Mouse (Mus musculus) liver, embryonic 14.5 days (tissue): Measurements from ENCODE around the gene Dnah11. TPM values are rescaled to one million over a fixed set of nuclear protein-coding genes. Genes with fewer than 3 reads are reported as not detected.

Source experiments
- ATAC-seq: fragments of 200-750 bp; cut with Nextera tagmentation; 2 replicates; pipeline ENCODE4 v1.8.0; 2017; ENCODE audit warnings: moderate number of reproducible peaks, mild to moderate bottlenecking, moderate library complexity; ENCODE audit not compliant: insufficient read depth
- DNase-seq, 3 experiments: peaks; one replicate each; pipeline ENCODE4 v3.0.0-alpha.2; 2012 to 2013; ENCODE audit warnings: low read depth in 3 of 3, low spot score in 3 of 3
- H3K27ac ChIP-seq: fragments of 300-500 bp; sonication (generic); 2 replicates; pipeline ENCODE4 v1.5.1; 2014; ENCODE audit warnings: moderate library complexity, mild to moderate bottlenecking, control low read depth, inconsistent platforms
- H3K27me3 ChIP-seq: fragments of 300-500 bp; sonication (generic); 2 replicates; pipeline ENCODE4 v1.6.1; 2014; ENCODE audit warnings: mild to moderate bottlenecking, low read length, moderate library complexity; ENCODE audit not compliant: control insufficient read depth, insufficient read depth
- H3K36me3 ChIP-seq: fragments of 300-500 bp; sonication (generic); replicated peaks from 2 replicates; pipeline ENCODE4 v1.6.1; 2014; ENCODE audit warnings: low read depth; ENCODE audit not compliant: control insufficient read depth, insufficient read depth
- H3K4me1 ChIP-seq, 2 experiments: fragments of 200-500 bp in 1 of 2; fragments of 300-500 bp in 1 of 2; sonication (generic) in 1 of 2; replicated peaks; 2 replicates each; pipeline ENCODE4 v1.6.1; 2012 to 2014; ENCODE audit warnings: antibody characterized with exemption in 1 of 2, inconsistent platforms in 1 of 2, low read length in 1 of 2; ENCODE audit not compliant: control insufficient read depth in 2 of 2, insufficient read depth in 2 of 2
- H3K4me2 ChIP-seq: fragments of 300-500 bp; sonication (generic); 2 replicates; pipeline ENCODE4 v1.6.1; 2014; ENCODE audit warnings: low read depth, mild to moderate bottlenecking, control low read depth, moderate library complexity
- H3K4me3 ChIP-seq, 2 experiments: fragments of 200-500 bp in 1 of 2; fragments of 300-500 bp in 1 of 2; sonication (generic) in 1 of 2; 2 replicates each; pipeline ENCODE4 v1.5.1; 2012 to 2014; ENCODE audit warnings: low read depth in 2 of 2, low read length in 2 of 2, mild to moderate bottlenecking in 2 of 2, control low read depth in 1 of 2, inconsistent platforms in 1 of 2, moderate library complexity in 1 of 2; ENCODE audit not compliant: insufficient read depth in 1 of 2
- H3K9ac ChIP-seq: fragments of 300-500 bp; sonication (generic); replicated peaks from 2 replicates; pipeline ENCODE4 v1.6.1; 2014; ENCODE audit warnings: mild to moderate bottlenecking, control low read depth, moderate library complexity
- H3K9me3 ChIP-seq: fragments of 300-500 bp; sonication (generic); 2 replicates; pipeline ENCODE4 v1.6.1; 2016; ENCODE audit warnings: low read length, mixed read lengths; ENCODE audit not compliant: control insufficient read depth
- CTCF ChIP-seq: IDR thresholded peaks from 2 replicates; pipeline ENCODE4 v1.5.1; 2016; ENCODE audit warnings: antibody characterized with exemption, low read depth, control low read depth
- EP300 ChIP-seq: IDR thresholded peaks from 2 replicates; pipeline ENCODE4 v1.6.1; 2016; ENCODE audit warnings: antibody characterized with exemption, low read depth
- WGBS: fragments of 180-500 bp; shearing (Covaris S2); extraction: QIAGEN DNeasy Blood & Tissue Kit; methylation state at CpG from one replicate; pipeline ENCODE4 v1.1.7; 2014; ENCODE audit not compliant: insufficient replicate concordance; 5-methylcytosine and 5-hydroxymethylcytosine counted together
- polyA plus RNA-seq, 2 experiments: library from polyadenylated mRNA; depleted of rRNA in 1 of 2; stranded (reverse) in 1 of 2; unstranded in 1 of 2; fragments of >200 nt; fragmentation: Nextera tagmentation in 1 of 2; extraction: Ambion mirVana in 1 of 2; gene quantifications; 2 replicates each; pipeline versions ENCODE4 v1.2.1 to v1.2.3; 2012 to 2014

Dnah11 gene
- polyA plus RNA-seq, 2 experiments, result 0.06 to 0.26 TPM

DNA sequence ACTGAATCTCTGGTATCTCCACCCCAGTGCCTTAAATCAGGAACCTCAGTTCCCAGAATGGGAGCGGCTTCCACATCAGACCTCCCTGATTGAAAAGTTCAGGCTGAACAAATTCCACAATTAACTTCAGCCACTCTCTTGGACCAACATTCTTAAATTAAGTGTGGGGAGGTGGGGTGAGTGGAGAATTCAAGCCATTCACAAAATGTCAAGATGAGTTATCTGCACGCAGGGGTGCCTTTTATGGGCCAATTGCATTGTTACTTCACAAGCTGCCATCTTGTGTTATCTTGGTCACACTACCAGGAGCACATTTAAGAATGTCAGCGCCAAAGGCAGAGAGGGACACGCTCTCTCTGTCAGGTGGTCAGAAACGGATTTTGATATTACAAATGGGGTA is 99.1 kb downstream of the Dnah11 start:
- H3K9me3 ChIP-seq, result no peaks in the 10 kb centered on the region
- no peak for ATAC-seq
- 59% methylated on average over 5 of the region's 5 CpGs for WGBS
- no peak for DNase-seq
- H3K4me3 ChIP-seq, result no peak overlapping the region
- H3K36me3 ChIP-seq, result no peaks in the 10 kb centered on the region
- H3K4me2 ChIP-seq, result no peak overlapping the region
- H3K27me3 ChIP-seq, result no peaks in the 10 kb centered on the region
- H3K27ac ChIP-seq, result no peak overlapping the region
- TF ChIP-seq CTCF, result no peak
- H3K9ac ChIP-seq, result no peak overlapping the region
- H3K4me1 ChIP-seq, result no peaks in the 10 kb centered on the region

DNA sequence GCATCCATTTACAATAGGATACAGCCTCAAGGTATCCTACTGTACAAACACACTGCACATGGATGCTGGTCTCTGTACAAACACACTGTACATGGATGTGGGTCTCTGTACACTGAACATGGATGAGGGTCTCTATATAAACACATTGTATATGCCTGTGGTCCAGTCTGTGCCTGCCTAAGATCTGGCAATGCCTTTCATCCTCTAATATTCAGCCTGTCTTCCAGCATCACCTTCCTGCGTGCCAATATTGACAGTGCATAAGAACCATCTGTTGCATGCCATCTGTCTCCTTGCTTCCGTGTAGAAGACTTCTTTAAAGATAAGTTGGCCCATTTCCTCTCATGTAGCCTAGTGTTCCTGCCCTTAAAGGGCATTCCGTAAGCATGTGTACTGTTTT is 100.6 kb downstream of the Dnah11 start:
- WGBS, result 58% methylated on average over 3 of the region's 3 CpGs

DNA sequence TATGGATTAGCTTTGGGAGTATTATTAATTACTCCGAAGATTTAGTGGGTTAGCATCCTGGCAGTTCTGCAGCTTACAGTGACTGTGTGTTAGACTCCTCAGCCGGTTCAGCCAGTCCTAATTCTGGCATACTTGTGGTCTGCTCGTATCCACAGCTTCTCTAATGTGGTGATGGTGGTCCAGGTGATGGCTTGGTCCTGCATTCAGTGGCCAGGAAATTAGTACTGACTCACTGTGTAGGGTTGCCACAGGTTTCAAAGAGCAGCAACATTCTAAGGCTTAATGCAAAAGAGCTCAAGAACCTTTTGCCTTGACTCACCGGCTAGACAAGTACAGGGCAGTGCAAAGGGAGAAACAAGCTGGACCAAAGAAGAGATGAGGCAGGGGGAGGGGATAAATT is 103.9 kb downstream of the Dnah11 start:
- 46% methylated on average over 4 of the region's 4 CpGs for WGBS
- DNase-seq (no peak), ATAC-seq (no peak)
- H3K27me3 ChIP-seq, result no peaks in the 10 kb centered on the region
- no peak overlapping the region for H3K4me2 ChIP-seq
- no peaks in the 10 kb centered on the region for H3K4me1 ChIP-seq
- H3K9me3 ChIP-seq, result no peaks in the 10 kb centered on the region
- TF ChIP-seq EP300 (no peak), CTCF (no peak)
- no peak overlapping the region for H3K4me3 ChIP-seq
- H3K27ac ChIP-seq, result no peak overlapping the region
- H3K36me3 ChIP-seq, result no peaks in the 10 kb centered on the region
- H3K9ac ChIP-seq, result no peak overlapping the region

More for the DNA sequence above, 100.6 kb downstream of the Dnah11 start:
- Histone ChIP-seq H3K27me3 (no peaks in the 10 kb centered on the region), H3K4me3 (no peak overlapping the region), H3K27ac (no peak overlapping the region), H3K4me2 (no peak overlapping the region), H3K4me1 (no peaks in the 10 kb centered on the region), H3K36me3 (no peaks in the 10 kb centered on the region), H3K9ac (no peak overlapping the region), H3K9me3 (no peaks in the 10 kb centered on the region)
- TF ChIP-seq EP300 (no peak), CTCF (no peak)
- ATAC-seq, result no peak
- DNase-seq, result no peak

DNA sequence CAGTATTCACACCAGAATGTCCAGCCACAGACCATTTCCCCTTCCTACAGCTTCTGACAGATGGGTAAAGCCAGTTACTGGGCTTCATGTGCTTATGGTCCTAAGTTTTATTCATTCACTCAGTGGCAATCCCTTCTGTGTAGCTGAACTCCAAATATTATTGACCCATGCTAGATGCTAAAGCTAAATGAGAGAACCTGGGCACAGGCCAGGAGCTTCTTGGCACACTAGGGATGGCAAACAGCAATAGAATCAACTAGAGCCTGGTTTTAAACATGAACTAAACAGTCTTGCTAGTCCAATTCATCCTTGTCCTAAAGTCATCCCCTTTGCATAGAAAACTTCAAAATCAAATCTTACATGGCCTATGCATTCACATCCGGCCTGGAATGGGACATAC is 113.6 kb downstream of the Dnah11 start:
- no peak overlapping the region for H3K4me3 ChIP-seq
- no peak overlapping the region for H3K9ac ChIP-seq
- DNase-seq, result no peak
- WGBS, result 43% methylated on average over 1 of the region's 1 CpGs
- no peak overlapping the region for H3K27ac ChIP-seq
- H3K4me1 ChIP-seq, result no peaks in the 10 kb centered on the region
- no peak overlapping the region for H3K4me2 ChIP-seq
- no peak for TF ChIP-seq EP300
- TF ChIP-seq CTCF, result no peak
- H3K36me3 ChIP-seq, result no peaks in the 10 kb centered on the region
- no peaks in the 10 kb centered on the region for H3K27me3 ChIP-seq
- no peak for ATAC-seq
- H3K9me3 ChIP-seq, result no peaks in the 10 kb centered on the region

DNA sequence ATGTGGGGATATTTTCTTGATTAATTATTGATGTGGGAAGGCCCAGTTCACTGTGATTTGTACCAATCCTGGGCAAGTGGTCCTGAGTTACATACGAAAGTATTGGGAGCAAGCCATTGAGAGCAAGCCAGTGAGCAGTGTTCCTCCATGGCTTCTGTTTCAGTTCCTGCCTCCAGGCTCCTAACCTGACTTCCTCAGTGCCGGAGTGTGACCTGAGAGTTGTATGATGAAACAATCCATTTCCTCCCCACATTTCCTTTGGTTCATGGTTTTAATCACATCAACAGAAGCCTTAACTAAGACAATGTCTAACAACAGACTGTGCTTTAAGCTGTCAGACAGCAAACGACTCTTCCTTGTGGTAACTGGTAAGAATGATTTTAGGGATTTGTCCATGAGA is 114.0 kb downstream of the Dnah11 start:
- 52% methylated on average over 3 of the region's 3 CpGs for WGBS
- ATAC-seq, result no peak
- Histone ChIP-seq H3K27ac (no peak overlapping the region), H3K9ac (no peak overlapping the region), H3K27me3 (no peaks in the 10 kb centered on the region), H3K4me2 (no peak overlapping the region), H3K36me3 (no peaks in the 10 kb centered on the region), H3K4me1 (no peaks in the 10 kb centered on the region), H3K9me3 (no peaks in the 10 kb centered on the region), H3K4me3 (no peak overlapping the region)
- no peak for TF ChIP-seq EP300
- no peak for TF ChIP-seq CTCF
- DNase-seq, result no peak

DNA sequence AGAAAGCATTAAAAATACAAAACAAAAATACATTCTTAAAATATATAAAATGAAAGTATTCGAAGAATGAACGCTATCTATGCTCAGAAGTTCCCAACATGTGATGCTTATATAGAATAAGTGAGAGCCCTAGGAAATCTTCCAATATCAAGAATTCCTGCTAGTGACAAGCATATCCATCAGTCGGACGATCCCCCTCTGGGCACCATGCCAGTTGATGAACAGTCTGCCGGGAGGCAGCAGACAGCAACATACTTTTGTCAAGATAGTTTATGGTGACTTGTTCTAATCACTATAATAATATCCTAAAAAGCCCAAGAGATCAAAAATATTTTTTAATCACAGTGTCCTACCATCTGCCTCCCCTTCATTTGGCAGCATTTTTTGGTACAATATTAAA is 114.7 kb downstream of the Dnah11 start:
- H3K9me3 ChIP-seq, result no peaks in the 10 kb centered on the region
- H3K36me3 ChIP-seq, result no peaks in the 10 kb centered on the region
- H3K27ac ChIP-seq, result no peak overlapping the region
- no peaks in the 10 kb centered on the region for H3K27me3 ChIP-seq
- no peak for TF ChIP-seq CTCF
- no peak for TF ChIP-seq EP300
- ATAC-seq (no peak), DNase-seq (no peak)
- no peak overlapping the region for H3K4me2 ChIP-seq
- H3K4me3 ChIP-seq, result no peak overlapping the region
- H3K9ac ChIP-seq, result no peak overlapping the region
- 71% methylated on average over 5 of the region's 5 CpGs for WGBS
- no peaks in the 10 kb centered on the region for H3K4me1 ChIP-seq
